Mouse (Mus musculus) heart, embryonic 11.5 days (tissue): Measurements from ENCODE around the gene Zxdb. TPM values are rescaled to one million over a fixed set of nuclear protein-coding genes. Genes with fewer than 3 reads are reported as not detected.

Experiments used
- ATAC-seq: fragments of 200-750 bp; cut with Nextera tagmentation; replicated peaks from 2 replicates; pipeline ENCODE4 v1.8.0; 2017; ENCODE audit warnings: moderate library complexity; ENCODE audit not compliant: insufficient number of reproducible peaks, low FRiP score, low TSS enrichment
- H3K27ac ChIP-seq: fragments of 300-500 bp; sonication (generic); 2 replicates; pipeline ENCODE4 v1.5.1; 2014; ENCODE audit warnings: mild to moderate bottlenecking, low read depth, low read length
- H3K27me3 ChIP-seq: fragments of 300-500 bp; sonication (generic); 2 replicates; pipeline ENCODE4 v1.6.1; 2014; ENCODE audit warnings: mild to moderate bottlenecking, low read length, mixed read lengths; ENCODE audit not compliant: control insufficient read depth, insufficient read depth
- H3K36me3 ChIP-seq: fragments of 300-500 bp; sonication (generic); 2 replicates; pipeline ENCODE4 v1.6.1; 2014; ENCODE audit warnings: mild to moderate bottlenecking, low read length, moderate library complexity, mixed read lengths; ENCODE audit not compliant: control insufficient read depth, insufficient read depth
- H3K4me1 ChIP-seq: fragments of 300-500 bp; sonication (generic); 2 replicates; pipeline ENCODE4 v1.6.1; 2014; ENCODE audit warnings: low read length; ENCODE audit not compliant: control insufficient read depth, insufficient read depth
- H3K4me2 ChIP-seq: fragments of 300-500 bp; sonication (generic); 2 replicates; pipeline ENCODE4 v1.6.1; 2014; ENCODE audit warnings: mild to moderate bottlenecking, moderate library complexity
- H3K4me3 ChIP-seq: fragments of 300-500 bp; sonication (generic); 2 replicates; pipeline ENCODE4 v1.5.1; 2014; ENCODE audit warnings: low read depth, low read length
- H3K9ac ChIP-seq: fragments of 300-500 bp; sonication (generic); 2 replicates; pipeline ENCODE4 v1.6.1; 2014; ENCODE audit warnings: mild to moderate bottlenecking, low read depth, low read length, moderate library complexity
- H3K9me3 ChIP-seq: fragments of 300-500 bp; sonication (generic); replicated peaks from 2 replicates; pipeline ENCODE4 v1.6.1; 2016; ENCODE audit warnings: low read length; ENCODE audit not compliant: control insufficient read depth
- WGBS: fragments of 180-500 bp; shearing (Covaris S2); extraction: QIAGEN DNeasy Blood & Tissue Kit; methylation state at CpG from one replicate; pipeline ENCODE4 v1.1.7; 2014; ENCODE audit not compliant: insufficient replicate concordance; 5-methylcytosine and 5-hydroxymethylcytosine counted together
- polyA plus RNA-seq: library from polyadenylated mRNA; unstranded; fragments of >200 nt; fragmentation: Nextera tagmentation; extraction: Ambion mirVana; gene quantifications from 2 replicates; pipeline ENCODE4 v1.2.1, GENCODE M21; 2014

Zxdb gene
- polyA plus RNA-seq, 1 experiment from 2014 or later, result 1.1 TPM

DNA sequence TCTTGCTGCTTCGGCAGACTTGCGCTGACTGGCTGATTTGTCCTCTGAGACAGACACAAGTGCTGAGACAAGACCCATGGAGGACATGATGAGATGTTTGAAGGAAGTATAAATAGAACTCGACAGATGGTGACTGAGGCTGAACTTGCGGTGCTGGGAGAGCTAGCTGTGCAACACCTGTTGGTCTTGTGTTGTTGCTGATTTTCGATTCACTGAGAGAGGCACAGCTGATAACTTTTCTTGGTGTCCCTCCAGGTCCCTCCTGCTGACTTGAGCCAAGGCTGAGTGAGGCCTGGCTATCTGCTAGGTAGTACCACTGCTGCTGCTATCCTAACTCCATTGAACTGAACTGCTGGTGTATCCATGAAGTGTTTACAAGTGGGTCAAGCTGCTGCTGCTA is 29.4 kb downstream of the Zxdb start:
- 73% methylated on average over 5 of the region's 5 CpGs for WGBS
- Histone ChIP-seq H3K36me3 (no peaks in the 10 kb centered on the region), H3K4me1 (no peaks in the 10 kb centered on the region), H3K9me3 (no peaks in the 10 kb centered on the region), H3K4me3 (no peak overlapping the region), H3K27me3 (no peaks in the 10 kb centered on the region), H3K9ac (no peak overlapping the region), H3K4me2 (no peak overlapping the region), H3K27ac (no peak overlapping the region)
- ATAC-seq, result no peak

GRCm38 (mm10) chrX:94759959-94760358 is 35.6 kb downstream of the Zxdb start:
- Histone ChIP-seq H3K27ac (no peak overlapping the region), H3K9me3 (no peaks in the 10 kb centered on the region), H3K4me2 (no peak overlapping the region), H3K4me1 (no peaks in the 10 kb centered on the region), H3K4me3 (no peak overlapping the region), H3K27me3 (no peaks in the 10 kb centered on the region), H3K36me3 (no peaks in the 10 kb centered on the region), H3K9ac (no peak overlapping the region)
- WGBS, result 31% methylated on average over 1 of the region's 1 CpGs
- no peak for ATAC-seq

GRCm38 (mm10) chrX:94773876-94774275 is 49.5 kb downstream of the Zxdb start:
- H3K4me3 ChIP-seq, result no peak overlapping the region
- H3K36me3 ChIP-seq, result no peaks in the 10 kb centered on the region
- no peak overlapping the region for H3K9ac ChIP-seq
- no peaks in the 10 kb centered on the region for H3K27me3 ChIP-seq
- H3K4me2 ChIP-seq, result no peak overlapping the region
- H3K4me1 ChIP-seq, result no peaks in the 10 kb centered on the region
- WGBS, result 93% methylated on average over 34 of the region's 34 CpGs
- H3K27ac ChIP-seq, result no peak overlapping the region
- H3K9me3 ChIP-seq, result no peaks in the 10 kb centered on the region
- no peak for ATAC-seq

Other genes starting within 250 kb of the Zxdb start
- 516 and 576 TPM in 2 replicates for gene Maged1, start 182.4 kb upstream of the Zxdb start, polyA plus RNA-seq
- gene Gspt2, start 88.5 kb upstream of the Zxdb start, polyA plus RNA-seq, result 5.4 and 6.3 TPM in 2 replicates